Mouse (Mus musculus): ENCODE results near the gene Stx16.

DNA sequence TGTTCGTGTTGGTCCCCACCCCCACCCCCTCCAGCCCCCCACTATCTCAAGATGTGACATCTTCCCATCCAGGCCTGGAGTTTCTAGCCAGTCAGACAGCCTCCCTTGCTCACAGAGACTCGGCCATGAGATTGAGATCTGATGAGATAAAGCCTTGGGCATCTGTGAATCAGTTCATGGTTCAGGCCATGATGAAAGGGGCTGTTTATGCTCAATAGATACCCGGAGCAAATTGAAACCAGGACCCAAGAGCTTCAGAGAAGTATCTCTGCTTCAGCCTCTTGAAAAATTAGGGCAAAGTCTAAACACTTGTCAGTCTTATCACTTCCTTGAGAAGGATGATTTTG, 25.8 kb upstream of the Stx16 start:
- TF ChIP-seq CTCF (IDR thresholded peaks at IDR 0.05; ENCODE audit: low read depth, low read length) (no peak), POLR2A (IDR thresholded peaks at IDR 0.05; ENCODE audit: insufficient read depth, low read length) (no peak)
